7 mouse cellular contexts compared by ENCODE assay signal in genomic region chr5:9100849-9101801, GRCm38 (mm10). TPM values are rescaled to one million over a fixed set of nuclear protein-coding genes. Genes with fewer than 3 reads are reported as not detected.
DNase-seq lines count a peak whose midpoint lies in the region; ATAC-seq lines count a peak whose summit lies in the region.

No protein-coding gene starts in this region.

- intact Hi-C loops in heart, postnatal 10 days (cut with DNase I): loop anchor here (2.0 to 5.0 kb wide), 2 partner anchors 60 to 104 kb away; partner anchors contain the start of genes Crot and Dmtf1

- H3K4me3 ChIP-seq in brown adipose tissue, adult 24 weeks (ENCODE audit: insufficient read depth, low read depth, low read length): peak overlapping the region; percentile 91

- H3K4me1 ChIP-seq in brown adipose tissue, adult 24 weeks (ENCODE audit: control insufficient read depth, insufficient read depth, insufficient read length, low read length): peaks cover 6% of the 10 kb centered on the region; the same call in 1 of the 2 replicates

- peak; percentile 61 for DNase-seq in NIH3T3 (ENCODE audit: low read depth)
- DNase-seq in fibroblast of lung, adult 2 months (ENCODE audit: low read depth): peak; percentile 4
- peak; percentile 64 to 72 for DNase-seq in heart, postnatal 10 days
- peak; percentile 74 to 81 for DNase-seq in kidney, postnatal 4 days
- DNase-seq in skeletal muscle tissue, adult 2 months (ENCODE audit: low read depth, low spot score): peak; percentile 21

- peak; percentile 46 for ATAC-seq in megakaryocyte-erythroid progenitor cell, adult 5-6 weeks (replicated peaks; ENCODE audit: low FRiP score, low TSS enrichment, poor library complexity, severe bottlenecking)

- peak overlapping the region; percentile 59; the same call in 1 of the 2 replicates for H3K27ac ChIP-seq in brown adipose tissue, adult 24 weeks (replicated peaks; ENCODE audit: low read depth, low read length)

RNA-seq across cellular contexts. Expression of gene Tmem243, which starts 0.7 kb away (rescaled TPM):
- polyA plus RNA-seq in brown adipose tissue, adult 24 weeks (2012; ENCODE audit: insufficient read depth, insufficient read length, missing spikeins): 73.7 and 92.2 TPM in 2 replicates
- total RNA-seq in heart, postnatal 10 days (2021): 1 to 10 TPM; 7.2 to 8.9 TPM
- 4.3 and 6.9 TPM in 2 replicates for total RNA-seq in megakaryocyte-erythroid progenitor cell, adult 5-6 weeks (2014; fragmentation: Nextera tagmentation)
- 2.2 and 11.5 TPM in 2 replicates for total RNA-seq in megakaryocyte-erythroid progenitor cell, adult 5-6 weeks (2017)

Comparison
In these comparisons a context has a peak if more than half of its experiments do, and no peak if none do; other contexts are left out.
1. Peak in every context shown above with its lines: DNase-seq, ATAC-seq, H3K4me3 ChIP-seq and H3K27ac ChIP-seq.
2. DNase-seq: peak in every context shown above with its lines; median percentile 78 in kidney, postnatal 4 days; 68 in heart, postnatal 10 days; 61 in NIH3T3; 21 in skeletal muscle tissue, adult 2 months; 4 in fibroblast of lung, adult 2 months.